In genomic region chr6:134240988-134241387, GRCm38 (mm10) we compare ENCODE assay signal across 10 mouse cellular contexts.
DNase-seq lines count a peak whose midpoint lies in the region; ATAC-seq and TF ChIP-seq lines count a peak whose summit lies in the region.
"Had no signal": no experiment of that assay in that cellular context is flagged by ENCODE, and none has a peak within 500 bp of the region (broad histone marks: within the 10 kb centered on the region; RNA-seq: fewer than 3 reads in every experiment).

No protein-coding gene starts in this region.

- TF ChIP-seq POLR2A in kidney, adult 2 months (IDR thresholded peaks at IDR 0.05; ENCODE audit: low read depth, low read length) = no peak
- no peak for TF ChIP-seq POLR2A in thymus, adult 2 months (IDR thresholded peaks at IDR 0.05; ENCODE audit: control insufficient read depth, extremely low read depth, insufficient read depth, low read length, poor library complexity)
- TF ChIP-seq POLR2A in bone marrow, adult 2 months (IDR thresholded peaks at IDR 0.05; ENCODE audit: borderline replicate concordance, control insufficient read depth, low read depth, low read length) = no peak

- H3K9me3 ChIP-seq in forebrain, embryonic 13.5 days (replicated peaks) = no peaks in the 10 kb centered on the region; the same call in 1 of the 2 replicates

- DNase-seq in kidney, adult 2 months = no peak
- no peak for DNase-seq in kidney, adult 8-10 months
- peak; percentile 46 for DNase-seq in thymus, adult 2 months
- DNase-seq in thymus, adult 18-20 months = no peak
- peak; percentile 52 for DNase-seq in thymus, postnatal 4 days
- no peak for DNase-seq in kidney, adult 11 months
- DNase-seq: gastrocnemius, postnatal 36 days; retina, postnatal 1 day had no signal

- H3K27ac ChIP-seq in kidney, adult 2 months (ENCODE audit: insufficient read depth, low read depth, low read length) = no peak overlapping the region
- no peak overlapping the region for H3K27ac ChIP-seq in thymus, adult 2 months (ENCODE audit: control insufficient read depth, insufficient read depth, low read length)
- no peak overlapping the region for H3K27ac ChIP-seq in bone marrow, adult 2 months (ENCODE audit: control insufficient read depth, insufficient read depth, low read depth, low read length, poor library complexity)
- H3K27ac ChIP-seq in forebrain, embryonic 13.5 days = no peak overlapping the region

- no peak overlapping the region for H3K4me2 ChIP-seq in forebrain, embryonic 13.5 days

- peaks cover 29% of the 10 kb centered on the region for H3K4me1 ChIP-seq in kidney, adult 2 months (ENCODE audit: control insufficient read depth, insufficient read depth, low read length)
- peaks cover 6% of the 10 kb centered on the region; the same call in 1 of the 2 replicates for H3K4me1 ChIP-seq in thymus, adult 2 months (replicated peaks; ENCODE audit: control insufficient read depth, insufficient read depth, low read length)
- peaks cover 6% of the 10 kb centered on the region; the same call in 1 of the 2 replicates for H3K4me1 ChIP-seq in bone marrow, adult 2 months (ENCODE audit: control insufficient read depth, insufficient read depth, low read length)
- peaks cover 4% of the 10 kb centered on the region; the same call in 1 of the 2 replicates for H3K4me1 ChIP-seq in forebrain, embryonic 13.5 days

- TF ChIP-seq CTCF in kidney, adult 2 months (conservative IDR thresholded peaks at IDR 0.05; ENCODE audit: insufficient read depth, insufficient read length, low read depth, low read length) = peak; percentile 50
- no peak for TF ChIP-seq CTCF in thymus, adult 2 months (IDR thresholded peaks at IDR 0.05; ENCODE audit: borderline replicate concordance, control insufficient read depth, extremely low read depth, insufficient read depth, low read length, poor library complexity)
- peak; percentile 46; the same call in 1 of the 2 replicates for TF ChIP-seq CTCF in bone marrow, adult 2 months (IDR thresholded peaks at IDR 0.05; ENCODE audit: control insufficient read depth, insufficient read depth, low read length)

- H3K36me3 ChIP-seq in kidney, adult 2 months (ENCODE audit: control insufficient read depth, insufficient read depth, low read length) = no peaks in the 10 kb centered on the region; the same call in 1 of the 2 replicates
- H3K36me3 ChIP-seq in thymus, adult 2 months (ENCODE audit: control insufficient read depth, insufficient read depth, low read length) = no peaks in the 10 kb centered on the region
- H3K36me3 ChIP-seq in forebrain, embryonic 13.5 days (ENCODE audit: poor library complexity, severe bottlenecking) = peaks cover 20% of the 10 kb centered on the region

- no peak for ATAC-seq in forebrain, embryonic 13.5 days

- H3K27me3 ChIP-seq in kidney, adult 2 months (replicated peaks; ENCODE audit: control insufficient read depth, insufficient read depth, low read length) = no peaks in the 10 kb centered on the region
- no peaks in the 10 kb centered on the region for H3K27me3 ChIP-seq in thymus, adult 2 months (ENCODE audit: control insufficient read depth, insufficient read depth, low read length)
- no peaks in the 10 kb centered on the region for H3K27me3 ChIP-seq in forebrain, embryonic 13.5 days

- no peak overlapping the region for H3K9ac ChIP-seq in forebrain, embryonic 13.5 days

- 97% methylated on average over 4 of the region's 4 CpGs for WGBS in kidney, adult 2 months
- WGBS in thymus, adult 2 months = 96% methylated on average over 4 of the region's 4 CpGs
- whole genome bisulfite sequencing in bone marrow, adult 2 months = 87% methylated on average over 4 of the region's 4 CpGs
- WGBS in forebrain, embryonic 13.5 days = 96% methylated on average over 4 of the region's 4 CpGs

- no peak overlapping the region for H3K4me3 ChIP-seq in kidney, adult 2 months (ENCODE audit: insufficient read depth, low read depth, low read length)
- H3K4me3 ChIP-seq in thymus, adult 2 months (ENCODE audit: control insufficient read depth, insufficient read depth, low read length) = no peak overlapping the region
- H3K4me3 ChIP-seq in bone marrow, adult 2 months (replicated peaks; ENCODE audit: control insufficient read depth, low read depth, low read length) = no peak overlapping the region
- H3K4me3 ChIP-seq in forebrain, embryonic 13.5 days = no peak overlapping the region

Comparison
In these comparisons a context has a peak if more than half of its experiments do, and no peak if none do; other contexts are left out.
1. DNase-seq: peak in thymus, adult 2 months (single experiment) and thymus, postnatal 4 days (single experiment); none in kidney, adult 2 months (single experiment), kidney, adult 8-10 months (0 of 2), thymus, adult 18-20 months (0 of 2) and kidney, adult 11 months (single experiment).